Mouse (Mus musculus) 3134 (cell line): ENCODE data around the gene Unc93b1.
"Not testable (repeated sequence)": the region's sequence is repeated elsewhere in the genome, so short reads cannot be mapped to it uniquely, and the experiment has no call there.

ENCODE experiments used
- DNase-seq: peaks from one replicate; pipeline ENCODE4 v3.0.0-alpha.2; 2011; ENCODE audit warnings: low spot score; ENCODE audit not compliant: insufficient read length; ENCODE audit errors: extremely low read depth

Gene Unc93b1

GRCm38 (mm10) chr19:3942986-3943735 is 8.2 kb downstream of the Unc93b1 start:
- no peak for DNase-seq

DNA sequence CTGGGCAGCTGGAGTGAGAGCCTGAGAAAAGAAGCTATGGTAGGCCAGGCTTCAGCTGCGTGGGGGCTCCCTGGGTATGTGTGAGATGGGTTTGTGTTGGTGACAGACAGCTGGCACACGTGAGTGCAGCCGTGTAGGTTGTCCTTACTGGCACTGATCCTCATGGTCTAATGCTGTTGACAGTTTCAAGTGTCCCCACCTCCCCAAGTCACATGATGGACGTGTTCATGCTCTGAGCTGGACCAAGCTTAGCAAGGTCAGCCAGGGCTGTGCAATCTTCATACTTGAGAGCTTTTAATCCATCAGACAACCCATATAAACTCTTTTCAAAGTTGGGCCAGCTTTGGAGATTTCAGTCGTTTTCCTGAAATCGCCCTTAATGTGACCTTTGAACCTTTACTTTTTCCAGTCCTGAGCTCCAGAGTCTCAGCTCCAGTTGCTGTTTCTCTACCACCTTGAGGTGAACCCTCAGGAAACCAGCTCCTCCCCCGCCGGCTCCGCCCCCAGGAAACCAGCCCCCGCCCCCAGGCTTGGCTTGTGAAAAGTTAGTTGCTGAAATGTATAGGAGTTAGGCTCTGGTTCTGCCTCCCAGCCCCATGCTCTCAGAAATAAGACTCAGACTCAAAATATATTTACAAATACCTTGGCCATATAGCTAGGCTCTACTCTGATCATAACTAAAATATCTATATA is 11.0 kb downstream of the Unc93b1 start:
- DNase-seq = peak; percentile 36

DNA sequence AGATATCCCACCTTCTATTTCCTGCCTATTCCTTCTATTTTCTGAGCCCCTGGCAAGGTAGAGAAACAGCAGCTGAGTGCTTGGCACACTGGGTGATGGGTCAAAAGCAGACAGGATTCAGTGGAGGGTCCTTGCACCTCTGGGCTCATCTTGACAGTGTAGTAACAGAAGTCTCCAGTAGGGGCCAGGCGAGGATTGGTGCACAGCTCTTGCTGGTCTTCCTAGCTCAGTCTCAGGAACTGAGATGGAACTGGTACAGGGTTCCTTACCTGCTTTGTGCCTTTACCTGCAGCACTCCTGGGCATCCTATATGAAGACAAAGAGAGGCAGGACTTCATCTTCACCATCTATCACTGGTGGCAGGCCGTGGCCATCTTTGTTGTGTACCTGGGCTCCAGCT is 11.7 kb downstream of the Unc93b1 start:
- no peak for DNase-seq

DNA sequence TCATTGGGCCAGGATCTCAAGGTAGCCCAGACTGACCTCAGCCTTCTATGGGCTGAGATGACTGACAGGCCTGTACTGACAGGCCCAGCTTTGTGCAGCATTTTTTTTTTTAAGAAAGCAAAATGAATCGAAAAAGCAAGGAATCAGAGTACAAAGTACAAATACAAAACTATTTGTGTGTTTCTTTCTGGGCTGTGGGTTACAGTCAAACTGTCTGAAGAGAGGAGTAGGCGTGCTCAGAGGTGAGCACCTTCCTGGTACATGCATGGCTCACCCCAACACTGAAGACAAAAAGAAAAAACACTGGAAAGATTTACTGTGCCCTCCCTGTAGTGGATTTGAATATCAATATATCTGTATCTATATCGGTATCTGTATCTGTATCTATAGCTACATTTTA is 12.8 kb downstream of the Unc93b1 start:
- DNase-seq = no peak

DNA sequence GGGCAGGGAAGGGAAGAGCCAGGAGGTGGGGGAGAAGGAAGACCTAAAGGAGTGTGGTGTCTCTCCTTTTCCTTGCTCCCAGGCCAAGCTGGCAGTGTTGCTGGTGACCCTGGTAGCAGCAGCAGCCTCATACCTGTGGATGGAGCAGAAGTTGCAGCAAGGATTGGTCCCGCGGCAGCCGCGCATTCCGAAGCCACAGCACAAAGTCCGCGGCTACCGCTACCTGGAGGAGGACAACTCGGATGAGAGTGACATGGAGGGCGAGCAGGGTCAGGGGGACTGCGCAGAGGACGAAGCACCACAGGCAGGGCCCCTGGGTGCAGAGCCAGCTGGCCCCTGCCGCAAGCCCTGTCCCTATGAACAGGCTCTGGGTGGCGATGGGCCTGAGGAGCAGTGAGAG is 13.6 kb downstream of the Unc93b1 start:
- DNase-seq = no peak

- DNase-seq = no peak
These were observed 15.3 kb downstream of the Unc93b1 start for GRCm38 (mm10) chr19:3950331-3950730.

GRCm38 (mm10) chr19:3951461-3951860 is 16.5 kb downstream of the Unc93b1 start:
- no peak for DNase-seq

GRCm38 (mm10) chr19:3952099-3952498 is 17.1 kb downstream of the Unc93b1 start:
- DNase-seq = no peak

DNA sequence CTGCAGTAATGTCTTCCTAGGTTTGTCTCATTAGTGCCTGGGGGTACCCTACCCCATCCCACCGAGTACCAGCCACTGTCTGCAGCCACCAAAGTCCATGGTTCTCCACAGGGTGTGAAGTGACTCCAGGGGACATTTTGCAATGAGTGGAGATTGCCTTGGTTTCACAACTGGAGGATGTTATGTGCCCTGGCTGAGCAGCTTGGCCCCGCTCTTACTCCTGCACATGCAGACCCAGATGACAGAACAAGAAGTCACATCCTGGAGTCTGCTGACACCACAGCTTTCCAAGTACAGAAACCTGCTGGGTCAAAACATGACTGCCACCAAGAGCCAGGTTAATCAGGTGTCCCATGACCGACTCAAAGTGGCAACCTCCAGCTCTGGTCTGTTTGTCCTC is 20.0 kb downstream of the Unc93b1 start:
- DNase-seq = no peak

- no peak for DNase-seq
These were observed 20.8 kb downstream of the Unc93b1 start for GRCm38 (mm10) chr19:3955804-3956203.

- DNase-seq = not testable (repeated sequence)
These were observed 22.5 kb downstream of the Unc93b1 start for GRCm38 (mm10) chr19:3957296-3958036.

DNA sequence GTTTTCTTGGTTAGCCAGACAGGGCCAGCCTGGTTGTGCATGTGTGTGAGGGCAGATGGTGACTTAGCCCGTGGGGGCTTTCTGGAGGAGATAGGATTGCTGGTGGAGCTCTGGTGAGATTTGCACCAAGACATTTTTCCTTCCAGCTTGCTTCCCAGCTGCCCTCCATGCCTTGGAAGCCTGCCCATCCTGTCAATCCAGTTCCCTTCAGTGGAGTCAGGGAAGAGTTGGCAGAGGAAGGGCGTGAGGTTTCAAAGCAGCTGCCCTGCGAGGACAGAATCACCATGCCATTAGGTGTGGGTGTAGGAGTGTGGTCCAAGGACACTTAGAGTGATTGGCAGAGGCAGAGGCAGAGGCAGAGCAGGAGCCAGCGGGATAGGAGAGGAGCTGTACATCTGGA is 23.5 kb downstream of the Unc93b1 start, which contains the start of gene Aldh3b3:
Gene Aldh3b3, plus strand, starts transcription at position 176 of the 400 bp plus-strand sequence.
- no peak for DNase-seq

GRCm38 (mm10) chr19:3959030-3959429 is 24.0 kb downstream of the Unc93b1 start:
- no peak for DNase-seq

DNA sequence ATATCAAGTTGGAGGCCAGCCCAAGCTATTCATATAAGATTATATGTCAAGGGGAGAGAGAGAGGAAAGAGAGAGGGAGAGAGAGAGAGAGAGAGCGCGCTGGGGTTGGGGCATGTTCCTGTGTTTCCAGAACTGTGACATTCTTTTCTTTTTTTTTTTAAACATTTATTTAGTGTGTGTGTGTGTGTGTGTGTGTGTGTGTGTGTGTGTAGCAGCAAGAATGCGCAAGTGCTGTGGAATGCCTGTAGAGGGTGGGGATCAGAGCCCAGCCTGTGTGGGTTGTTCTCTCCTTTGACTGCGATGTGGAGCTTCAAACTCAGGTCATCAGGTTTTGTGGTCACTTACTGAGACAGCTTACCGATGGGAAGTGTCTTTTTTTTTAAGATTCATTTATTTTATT is 25.2 kb downstream of the Unc93b1 start:
- no peak for DNase-seq

GRCm38 (mm10) chr19:3961805-3962204 is 26.8 kb downstream of the Unc93b1 start:
- DNase-seq = not testable (repeated sequence)

GRCm38 (mm10) chr19:3962469-3962868 is 27.5 kb downstream of the Unc93b1 start:
- no peak for DNase-seq

GRCm38 (mm10) chr19:3964030-3964429 is 29.0 kb downstream of the Unc93b1 start:
- DNase-seq = no peak

DNA sequence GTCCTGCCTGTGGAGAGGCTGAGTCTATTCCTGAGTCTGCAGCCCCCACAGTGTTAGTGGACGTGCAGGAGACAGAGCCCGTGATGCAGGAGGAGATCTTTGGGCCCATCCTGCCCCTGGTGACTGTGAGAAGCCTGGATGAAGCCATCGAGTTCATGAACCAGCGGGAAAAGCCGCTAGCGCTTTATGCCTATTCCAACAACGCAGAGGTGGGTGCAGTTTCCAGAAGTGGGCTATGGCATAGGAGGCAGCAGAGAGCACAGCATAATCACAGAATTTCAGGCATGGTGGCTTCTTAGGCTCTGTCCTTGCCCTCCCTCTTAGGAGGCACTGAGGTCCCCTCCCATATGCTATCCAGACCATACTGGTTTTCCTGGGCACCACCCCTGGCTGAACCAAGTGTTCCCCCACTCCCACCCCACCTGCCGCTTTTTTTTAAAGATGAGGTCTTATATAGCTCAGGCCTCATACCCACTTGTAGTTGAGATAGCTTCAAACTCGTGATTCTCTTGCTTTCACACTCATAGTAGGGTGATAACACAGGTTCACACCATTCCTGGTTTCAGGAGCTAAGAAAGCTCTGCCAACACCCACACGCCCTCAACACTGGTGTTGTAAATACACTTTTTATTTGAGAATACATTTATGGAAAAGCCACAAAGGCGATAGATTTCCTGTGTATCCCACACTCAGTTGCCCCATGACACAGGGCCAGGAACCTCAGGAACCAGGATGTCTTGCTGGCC is 31.5 kb downstream of the Unc93b1 start:
- DNase-seq = no peak

DNA sequence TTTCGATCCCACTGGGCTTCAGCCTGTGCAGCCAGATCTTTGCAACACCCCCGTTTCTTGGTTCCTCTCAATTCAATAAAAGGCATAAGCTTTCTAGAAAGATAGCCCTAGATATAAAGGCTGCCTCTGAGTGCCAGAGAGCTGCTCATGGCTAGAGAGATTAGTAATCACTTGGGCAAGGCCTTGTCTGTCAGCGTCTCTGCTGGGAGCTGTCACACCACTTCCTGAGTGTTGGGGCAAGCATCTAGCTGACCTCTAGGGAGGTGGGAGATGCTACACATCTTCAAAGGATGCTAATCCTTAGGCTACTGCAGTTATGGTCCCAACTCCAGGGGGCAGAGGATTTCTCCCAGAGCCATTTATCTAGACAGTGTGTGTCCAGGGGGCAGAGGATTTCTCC is 32.3 kb downstream of the Unc93b1 start:
- DNase-seq = no peak

DNA sequence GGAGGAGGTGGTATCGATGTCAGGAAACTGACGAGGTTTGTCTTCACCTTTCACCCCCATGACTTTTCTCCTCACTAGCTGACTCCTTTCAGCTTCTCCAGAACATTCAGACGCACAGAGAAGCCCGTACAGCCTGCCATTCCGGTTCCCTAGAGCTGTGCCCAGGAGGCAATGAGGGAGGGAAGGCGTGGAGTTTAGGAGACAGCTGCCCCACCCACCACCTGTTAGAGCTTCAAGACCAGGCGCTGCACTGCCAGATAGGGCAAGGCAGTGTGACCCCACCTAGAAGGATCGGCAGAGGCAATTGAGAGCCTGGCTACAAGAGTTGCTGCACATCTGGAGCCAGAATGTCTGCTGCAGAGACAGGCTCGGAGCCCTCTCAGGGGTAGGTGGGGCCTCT is 37.2 kb downstream of the Unc93b1 start, which contains the start of gene Aldh3b2:
Gene Aldh3b2, plus strand, starts transcription at position 100 of the 400 bp plus-strand sequence.
- DNase-seq = no peak

GRCm38 (mm10) chr19:3974608-3975007 is 39.6 kb downstream of the Unc93b1 start:
- not testable (repeated sequence) for DNase-seq
